Mouse (Mus musculus): ENCODE measurements around the gene Slc6a11.

DNA sequence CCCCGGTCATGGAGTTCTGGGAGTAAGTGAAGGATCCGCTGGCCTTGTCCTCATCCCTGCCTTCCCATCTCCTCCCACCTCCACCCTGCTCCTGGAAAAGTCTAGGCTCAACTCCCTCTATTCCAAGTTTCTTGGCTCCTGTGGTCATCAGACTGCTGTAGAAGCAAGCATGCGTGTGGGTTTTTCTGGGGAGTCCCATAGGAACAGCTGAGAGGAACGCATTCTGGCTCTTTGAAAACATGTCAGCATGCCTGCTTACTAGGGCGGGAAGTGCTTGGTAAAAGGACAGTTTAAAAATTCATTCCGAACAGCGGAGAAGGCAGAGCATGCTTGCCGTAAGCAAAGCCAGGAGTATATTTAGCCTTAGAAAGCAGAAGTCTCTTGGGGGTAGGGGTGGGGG lies 7.9 kb downstream of the Slc6a11 start:
- no peak for TF ChIP-seq EP300 (IDR thresholded peaks at IDR 0.05; ENCODE audit: insufficient read depth, low read depth, low read length)
- TF ChIP-seq POLR2A (IDR thresholded peaks at IDR 0.05; ENCODE audit: insufficient read depth, low read depth, low read length): no peak
